Mouse (Mus musculus) midbrain, postnatal 0 days (tissue): ENCODE results near the gene Nostrin. TPM values are rescaled to one million over a fixed set of nuclear protein-coding genes. Genes with fewer than 3 reads are reported as not detected.

ENCODE experiments used
- ATAC-seq: fragments of 200-750 bp; cut with Nextera tagmentation; 2 replicates; pipeline ENCODE4 v1.8.0; 2017; ENCODE audit warnings: moderate number of reproducible peaks, mild to moderate bottlenecking, moderate TSS enrichment, moderate library complexity; ENCODE audit not compliant: low FRiP score
- DNase-seq: peaks from one replicate; pipeline ENCODE4 v3.0.0-alpha.2; 2015; ENCODE audit warnings: low spot score
- H3K27ac ChIP-seq: fragments of 300-500 bp; sonication (generic); 2 replicates; pipeline ENCODE4 v1.5.1; 2014; ENCODE audit warnings: low read depth, mild to moderate bottlenecking, low read length, mixed read lengths
- H3K27me3 ChIP-seq: fragments of 300-500 bp; sonication (generic); 2 replicates; pipeline ENCODE4 v1.6.1; 2014; ENCODE audit warnings: low read length, control low read depth, mixed read lengths; ENCODE audit not compliant: insufficient read depth
- H3K36me3 ChIP-seq: fragments of 300-500 bp; sonication (generic); 2 replicates; pipeline ENCODE4 v1.6.1; 2014; ENCODE audit warnings: low read length, control low read depth, mixed read lengths; ENCODE audit not compliant: insufficient read depth
- H3K4me1 ChIP-seq: fragments of 300-500 bp; sonication (generic); 2 replicates; pipeline ENCODE4 v1.6.1; 2014; ENCODE audit warnings: mild to moderate bottlenecking, control low read depth, antibody characterized with exemption, low read length, mixed read lengths; ENCODE audit not compliant: insufficient read depth
- H3K4me2 ChIP-seq: fragments of 300-500 bp; sonication (generic); 2 replicates; pipeline ENCODE4 v1.6.1; 2014; ENCODE audit warnings: low read depth, mild to moderate bottlenecking, low read length, mixed read lengths; ENCODE audit not compliant: poor library complexity, severe bottlenecking
- H3K4me3 ChIP-seq: fragments of 300-500 bp; sonication (generic); 2 replicates; pipeline ENCODE4 v1.5.1; 2014; ENCODE audit warnings: low read depth, mild to moderate bottlenecking, low read length, moderate library complexity
- H3K9ac ChIP-seq: fragments of 300-500 bp; sonication (generic); replicated peaks from 2 replicates; pipeline ENCODE4 v1.6.1; 2014; ENCODE audit warnings: mild to moderate bottlenecking, low read length, moderate library complexity, mixed read lengths; ENCODE audit not compliant: poor library complexity, severe bottlenecking
- H3K9me3 ChIP-seq: fragments of 300-500 bp; sonication (generic); 2 replicates; pipeline ENCODE4 v1.6.1; 2016; ENCODE audit warnings: low read length, control low read depth
- CTCF ChIP-seq: IDR thresholded peaks from 2 replicates; pipeline ENCODE4 v1.5.1; 2016; ENCODE audit warnings: antibody characterized with exemption, mild to moderate bottlenecking
- WGBS: fragments of 180-500 bp; shearing (Covaris S2); extraction: QIAGEN DNeasy Blood & Tissue Kit; methylation state at CpG from one replicate; pipeline ENCODE4 v1.1.7; 2014; 5-methylcytosine and 5-hydroxymethylcytosine counted together
- polyA plus RNA-seq: library from polyadenylated mRNA; unstranded; fragments of >200 nt; fragmentation: Nextera tagmentation; extraction: Ambion mirVana; gene quantifications from 2 replicates; pipeline ENCODE4 v1.2.1, GENCODE M21; 2015
- total RNA-seq: library from RNA; depleted of rRNA; stranded (reverse); fragments of >200 nt; gene quantifications from 2 replicates; pipeline ENCODE4 v1.2.3, GENCODE M21; 2014

Nostrin gene
- total and polyA plus RNA-seq, 2 experiments from 2014 or later: 2.2 to 6.1 TPM

GRCm38 (mm10) chr2:69109710-69110109, 25.9 kb upstream of the Nostrin start:
- Histone ChIP-seq H3K9me3 (no peaks in the 10 kb centered on the region), H3K4me2 (no peak overlapping the region), H3K27me3 (no peaks in the 10 kb centered on the region), H3K36me3 (no peaks in the 10 kb centered on the region; the same call in 1 of the 2 replicates), H3K27ac (no peak overlapping the region), H3K4me1 (no peaks in the 10 kb centered on the region), H3K9ac (no peak overlapping the region), H3K4me3 (no peak overlapping the region)
- WGBS: 54% methylated on average over 7 of the region's 7 CpGs
- ATAC-seq: no peak
- DNase-seq: peak; percentile 24
- no peak for TF ChIP-seq CTCF

- WGBS: 84% methylated on average over 5 of the region's 5 CpGs
- no peak for DNase-seq
- peak; percentile 28; the same call in 1 of the 2 replicates for TF ChIP-seq CTCF
Observed at GRCm38 (mm10) chr2:69112609-69113008, 23.0 kb upstream of the Nostrin start.

GRCm38 (mm10) chr2:69113829-69114547, 21.6 kb upstream of the Nostrin start:
- no peaks in the 10 kb centered on the region for H3K4me1 ChIP-seq
- no peak overlapping the region for H3K4me3 ChIP-seq
- peak; percentile 27 for DNase-seq
- no peak overlapping the region for H3K27ac ChIP-seq
- no peak overlapping the region for H3K9ac ChIP-seq
- H3K36me3 ChIP-seq: no peaks in the 10 kb centered on the region
- H3K4me2 ChIP-seq: no peak overlapping the region
- no peaks in the 10 kb centered on the region for H3K9me3 ChIP-seq
- ATAC-seq: no peak
- no peak for TF ChIP-seq CTCF
- no peaks in the 10 kb centered on the region for H3K27me3 ChIP-seq
- WGBS: 68% methylated on average over 10 of the region's 10 CpGs

More at GRCm38 (mm10) chr2:69112609-69113008, 23.0 kb upstream of the Nostrin start:
- no peaks in the 10 kb centered on the region; the same call in 1 of the 2 replicates for H3K36me3 ChIP-seq
- H3K27me3 ChIP-seq: no peaks in the 10 kb centered on the region
- H3K27ac ChIP-seq: no peak overlapping the region
- no peaks in the 10 kb centered on the region for H3K4me1 ChIP-seq
- H3K4me2 ChIP-seq: no peak overlapping the region
- ATAC-seq: no peak
- no peaks in the 10 kb centered on the region for H3K9me3 ChIP-seq
- H3K9ac ChIP-seq: no peak overlapping the region
- H3K4me3 ChIP-seq: no peak overlapping the region

GRCm38 (mm10) chr2:69115921-69116320, 19.7 kb upstream of the Nostrin start:
- Histone ChIP-seq H3K9ac (no peak overlapping the region), H3K27ac (no peak overlapping the region), H3K4me1 (no peaks in the 10 kb centered on the region), H3K9me3 (no peaks in the 10 kb centered on the region), H3K4me2 (no peak overlapping the region), H3K36me3 (no peaks in the 10 kb centered on the region), H3K27me3 (no peaks in the 10 kb centered on the region), H3K4me3 (no peak overlapping the region)
- no peak for TF ChIP-seq CTCF
- peak; percentile 9 for DNase-seq
- WGBS: 89% methylated on average over 3 of the region's 3 CpGs
- no peak for ATAC-seq

GRCm38 (mm10) chr2:69116767-69117166, 18.8 kb upstream of the Nostrin start:
- no peaks in the 10 kb centered on the region for H3K4me1 ChIP-seq
- H3K27ac ChIP-seq: no peak overlapping the region
- no peak overlapping the region for H3K4me3 ChIP-seq
- no peaks in the 10 kb centered on the region for H3K27me3 ChIP-seq
- TF ChIP-seq CTCF: no peak
- WGBS: 64% methylated on average over 4 of the region's 4 CpGs
- H3K9me3 ChIP-seq: no peaks in the 10 kb centered on the region
- no peaks in the 10 kb centered on the region for H3K36me3 ChIP-seq
- no peak overlapping the region for H3K9ac ChIP-seq
- ATAC-seq (no peak), DNase-seq (peak; percentile 30)
- no peak overlapping the region for H3K4me2 ChIP-seq

GRCm38 (mm10) chr2:69118994-69119393, 16.6 kb upstream of the Nostrin start:
- Histone ChIP-seq H3K4me3 (no peak overlapping the region), H3K27ac (no peak overlapping the region), H3K36me3 (no peaks in the 10 kb centered on the region), H3K4me1 (no peaks in the 10 kb centered on the region), H3K9me3 (no peaks in the 10 kb centered on the region), H3K4me2 (no peak overlapping the region), H3K9ac (no peak overlapping the region), H3K27me3 (no peaks in the 10 kb centered on the region)
- ATAC-seq (no peak), DNase-seq (no peak)
- TF ChIP-seq CTCF: no peak
- 93% methylated on average over 1 of the region's 1 CpGs for WGBS
